Mouse (Mus musculus) MN1 (cell line): ENCODE results near the gene Smug1.

Experiments
- DNase-seq: peaks from one replicate; pipeline ENCODE4 v3.0.0-alpha.2; 2016; ENCODE audit warnings: low spot score

Smug1 gene

DNA sequence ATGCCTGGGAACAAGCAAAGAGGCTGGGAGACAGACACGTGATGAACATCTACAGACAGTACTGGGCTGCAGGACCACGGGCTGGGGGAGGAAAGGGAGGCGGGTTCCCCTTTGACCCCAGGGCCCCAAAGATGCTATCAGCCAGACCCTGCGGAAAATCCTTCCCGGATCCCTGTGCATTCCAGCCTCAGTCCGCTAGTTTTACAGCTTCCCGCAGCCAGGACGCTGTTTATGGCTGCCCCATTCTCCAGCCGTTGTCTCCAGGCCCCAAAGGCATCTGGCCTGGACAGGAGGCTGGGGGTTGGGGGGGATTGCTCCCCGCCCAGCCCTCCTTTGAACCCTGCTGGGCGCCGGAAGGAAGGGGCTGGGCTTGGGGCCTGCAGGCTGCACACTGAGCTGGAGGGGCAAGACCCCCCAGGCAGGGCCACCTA is 10.7 kb upstream of the Smug1 start:
- DNase-seq: peak; percentile 62

- DNase-seq: peak; percentile 95
These were observed 10.1 kb upstream of the Smug1 start for GRCm38 (mm10) chr15:103176874-103177421.

DNA sequence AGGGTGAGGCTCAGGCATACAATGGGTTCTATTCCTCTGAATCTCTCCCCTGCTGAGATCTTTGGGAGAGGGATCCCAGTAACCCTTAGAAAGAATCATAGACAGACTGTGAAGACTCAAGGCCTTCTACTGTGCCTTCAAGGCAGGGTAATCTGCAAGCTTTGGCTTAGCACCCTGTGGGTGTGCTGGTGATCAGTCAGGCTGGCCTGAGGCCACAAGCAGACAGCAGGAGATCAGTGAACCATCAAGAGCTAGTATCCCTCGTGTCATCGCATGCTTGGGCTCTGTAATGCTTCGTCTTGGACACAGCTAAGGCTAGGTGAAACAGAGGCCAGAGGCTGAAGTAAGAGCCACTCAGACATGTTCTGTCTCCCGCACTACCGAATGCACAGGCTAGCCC is 6.4 kb upstream of the Smug1 start:
- no peak for DNase-seq

GRCm38 (mm10) chr15:103172537-103172936 is 5.6 kb upstream of the Smug1 start:
- DNase-seq: peak; percentile 94

GRCm38 (mm10) chr15:103171276-103171675 is 4.4 kb upstream of the Smug1 start:
- DNase-seq: no peak

DNA sequence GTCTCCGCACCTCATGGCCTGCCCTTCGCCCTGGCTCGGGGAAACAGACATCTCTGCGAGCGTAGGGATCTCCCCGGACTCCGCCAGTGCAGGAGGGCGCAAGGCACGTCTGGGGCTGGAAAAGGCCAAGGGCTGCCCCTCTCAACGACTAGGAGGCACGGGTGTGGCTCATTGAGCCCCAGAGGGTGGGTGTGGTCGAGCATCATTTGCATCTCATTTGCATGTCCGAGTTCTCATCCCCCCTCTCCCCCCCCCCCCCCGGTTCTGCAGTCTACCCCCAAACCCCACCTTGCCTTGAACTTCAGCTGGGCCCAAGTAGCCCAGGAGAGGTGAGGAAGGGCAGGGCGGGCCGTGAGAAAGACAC is 3.4 kb upstream of the Smug1 start:
- DNase-seq: no peak

DNA sequence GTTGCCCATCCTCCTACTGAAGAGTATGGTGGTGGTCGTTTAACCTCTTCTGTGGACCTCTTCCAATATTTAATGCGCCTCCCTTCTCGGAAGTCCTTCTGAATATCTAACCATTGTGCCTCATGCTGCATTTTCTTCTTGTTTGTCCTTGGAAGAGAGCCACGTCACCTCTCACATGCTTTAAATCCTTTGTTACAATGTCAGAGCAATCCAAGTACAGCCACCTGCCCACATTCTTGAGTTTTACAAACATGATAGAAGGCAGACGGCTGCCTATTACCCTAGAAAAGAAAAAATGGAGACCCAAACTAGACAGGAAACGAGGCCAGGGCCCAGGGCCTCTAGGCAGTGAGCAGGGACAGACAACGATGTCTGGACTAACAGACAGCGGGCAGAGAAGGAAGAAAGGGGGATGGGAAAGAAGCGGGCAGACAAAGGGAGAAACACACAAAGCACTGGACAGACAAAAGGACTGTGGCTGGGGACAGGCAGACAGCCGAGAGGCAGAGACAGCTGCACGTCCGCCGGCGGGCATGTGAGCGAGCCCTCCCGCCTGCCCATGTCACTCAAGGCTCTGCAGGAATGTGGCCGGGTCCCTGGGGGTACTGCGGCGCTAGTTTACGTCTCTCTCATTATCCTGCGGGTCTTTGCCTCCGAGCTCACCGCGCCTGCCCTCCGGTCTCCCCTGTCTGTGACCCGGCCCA is 2.9 kb upstream of the Smug1 start:
- DNase-seq: no peak

DNA sequence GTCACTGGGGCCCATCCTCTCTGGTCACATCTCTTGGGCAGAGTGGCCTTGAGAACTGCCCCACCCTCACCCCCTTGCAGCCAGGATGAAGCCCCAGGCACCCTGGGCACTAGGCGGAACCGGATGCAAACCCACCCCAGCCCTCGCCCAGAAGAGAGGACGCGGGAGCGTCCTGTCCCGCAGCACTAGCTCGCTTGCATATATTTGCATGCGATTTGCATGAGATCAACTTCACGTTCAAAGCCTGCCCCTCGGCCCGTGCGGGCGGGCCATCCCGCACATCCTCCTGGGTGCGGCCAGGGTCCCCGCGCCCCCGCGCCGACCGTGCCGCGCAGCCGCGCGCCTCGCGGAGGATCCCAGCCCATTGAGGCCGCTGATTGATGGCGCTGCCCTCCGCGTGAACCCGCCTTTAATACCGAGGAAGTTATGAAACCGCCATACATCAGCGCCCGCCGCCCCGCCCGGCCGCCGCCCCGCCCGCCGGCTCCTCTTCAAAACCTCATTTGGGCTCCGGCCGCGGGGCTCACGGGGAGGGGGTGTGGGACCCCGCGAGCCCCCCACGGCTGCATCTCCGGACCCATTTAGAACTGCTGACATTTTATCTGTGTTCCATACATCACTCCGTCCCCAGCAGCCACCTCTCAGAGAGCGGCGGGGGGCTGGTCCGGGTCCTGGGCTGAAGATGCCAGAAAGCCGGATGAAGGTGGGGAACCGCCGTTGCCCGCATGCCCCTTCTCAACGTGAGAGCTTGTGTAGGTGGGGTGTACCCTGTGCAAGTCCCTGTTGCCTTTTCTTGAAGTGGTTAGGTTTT is 2.1 kb upstream of the Smug1 start:
- DNase-seq: peak; percentile 82

- peak; percentile 65 for DNase-seq
These were observed 894 bp upstream of the Smug1 start for GRCm38 (mm10) chr15:103167786-103168185.

GRCm38 (mm10) chr15:103165924-103166323 is 968 bp downstream of the Smug1 start:
- DNase-seq: no peak

DNA sequence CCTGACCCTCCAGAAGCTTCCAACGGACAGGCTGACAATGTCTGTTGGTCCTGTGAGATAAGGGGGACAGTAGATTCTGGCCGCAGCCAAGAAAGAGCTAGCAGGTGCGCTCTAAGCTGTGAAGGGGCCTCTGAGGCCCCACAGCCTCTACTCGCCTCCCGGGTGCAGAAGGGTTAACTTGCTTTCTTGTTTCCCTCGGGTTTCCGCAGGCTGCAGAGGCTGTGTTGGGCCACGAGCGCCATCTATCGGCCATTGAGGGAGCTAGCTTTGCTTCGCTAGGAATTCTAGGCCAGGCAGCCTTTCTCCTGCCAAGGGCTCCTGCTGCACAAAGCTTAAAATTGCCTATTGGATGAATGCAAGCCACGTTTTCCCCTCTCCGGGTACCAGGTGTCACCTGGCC is 1.5 kb downstream of the Smug1 start:
- DNase-seq: peak; percentile 98

GRCm38 (mm10) chr15:103163182-103163919 is 3.5 kb downstream of the Smug1 start:
- peak; percentile 97 for DNase-seq

DNA sequence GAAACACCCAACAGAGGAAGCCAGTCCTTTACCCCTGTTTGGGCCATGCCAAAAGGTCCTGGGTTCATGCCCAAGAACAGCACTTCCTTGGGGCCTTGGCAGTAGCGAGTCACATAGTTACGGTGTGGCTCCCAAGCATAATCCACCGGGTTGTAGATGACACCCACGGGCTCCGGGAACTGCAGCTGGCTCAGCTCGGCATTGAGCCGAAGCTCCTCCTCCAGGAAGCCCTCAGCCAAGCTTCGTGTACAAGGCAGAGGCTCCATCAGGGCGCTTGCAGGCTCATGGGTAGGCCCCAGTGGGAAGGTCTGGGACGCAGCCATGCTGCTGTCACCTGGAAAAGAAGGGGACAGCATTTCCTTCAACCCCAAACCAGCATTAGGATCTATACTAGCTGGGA is 9.3 kb downstream of the Smug1 start:
- DNase-seq: no peak

GRCm38 (mm10) chr15:103156890-103157289 is 10.0 kb downstream of the Smug1 start:
- DNase-seq: no peak

GRCm38 (mm10) chr15:103155366-103156321 is 11.2 kb downstream of the Smug1 start:
- DNase-seq: no peak

GRCm38 (mm10) chr15:103152890-103153610 is 13.8 kb downstream of the Smug1 start:
- peak; percentile 38 for DNase-seq

GRCm38 (mm10) chr15:103152371-103152770 is 14.5 kb downstream of the Smug1 start:
- DNase-seq: no peak

- peak; percentile 78 for DNase-seq
These were observed 19.1 kb downstream of the Smug1 start for GRCm38 (mm10) chr15:103147779-103148178.

DNA sequence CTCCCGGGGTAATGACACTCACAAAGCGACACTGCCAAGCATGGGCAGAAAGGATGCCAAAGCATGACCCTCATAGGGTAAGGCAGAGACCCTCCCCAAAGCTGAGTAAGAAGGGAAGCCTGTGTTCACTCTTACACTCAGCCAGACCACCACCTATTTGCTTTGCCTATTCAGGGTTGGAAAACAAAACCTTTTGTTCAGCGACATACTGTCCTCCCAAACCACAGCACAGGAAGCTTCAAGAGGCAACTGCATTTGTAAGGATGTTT is 19.5 kb downstream of the Smug1 start:
- DNase-seq: no peak

DNA sequence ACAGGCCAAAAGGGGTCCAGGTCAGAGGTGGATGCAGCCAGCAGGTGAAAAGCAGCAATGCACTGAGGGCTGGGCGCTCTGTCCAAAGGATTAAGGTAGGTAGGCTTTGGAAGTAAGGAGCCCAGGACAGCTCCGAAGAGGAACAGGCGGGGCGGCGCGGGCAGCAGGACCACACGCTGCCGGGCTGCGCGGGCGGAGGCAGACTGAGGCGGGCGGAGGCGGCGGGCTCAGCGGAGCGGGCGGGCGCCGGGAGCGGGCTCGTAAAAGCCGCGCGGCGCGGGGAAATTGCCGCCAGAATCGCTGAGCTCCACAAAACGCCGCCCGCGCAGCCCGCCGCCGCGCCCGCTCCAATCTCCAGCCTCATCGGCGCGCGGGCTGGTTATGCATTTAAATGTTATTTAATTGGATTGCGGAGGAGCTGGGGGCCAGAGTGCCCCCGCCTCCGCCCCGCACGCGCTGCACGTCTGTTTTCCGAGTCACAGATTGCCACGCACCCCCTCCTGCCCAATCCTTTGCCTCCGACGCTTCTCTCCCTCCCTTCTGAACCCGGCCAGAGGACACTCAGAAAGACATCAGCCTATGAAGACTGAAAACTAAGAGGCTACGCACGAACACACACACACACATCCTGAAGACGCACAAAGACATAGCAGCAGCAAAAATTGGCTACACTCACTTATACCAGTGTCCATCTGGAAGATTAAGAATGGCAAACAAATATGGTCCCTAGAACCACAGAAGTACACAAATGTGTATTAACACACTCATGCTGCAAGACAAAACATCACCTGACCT is 20.1 kb downstream of the Smug1 start:
- DNase-seq: peak; percentile 74
